Mouse (Mus musculus): ENCODE data around the gene Pacsin1. TPM values are rescaled to one million over a fixed set of nuclear protein-coding genes. Genes with fewer than 3 reads are reported as not detected.
"Not testable (repeated sequence)": the region's sequence is repeated elsewhere in the genome, so short reads cannot be mapped to it uniquely, and the experiment has no call there.

The Pacsin1 gene
- total RNA-seq, 2 experiments from 2014 or later, result 339 to 340 TPM

DNA sequence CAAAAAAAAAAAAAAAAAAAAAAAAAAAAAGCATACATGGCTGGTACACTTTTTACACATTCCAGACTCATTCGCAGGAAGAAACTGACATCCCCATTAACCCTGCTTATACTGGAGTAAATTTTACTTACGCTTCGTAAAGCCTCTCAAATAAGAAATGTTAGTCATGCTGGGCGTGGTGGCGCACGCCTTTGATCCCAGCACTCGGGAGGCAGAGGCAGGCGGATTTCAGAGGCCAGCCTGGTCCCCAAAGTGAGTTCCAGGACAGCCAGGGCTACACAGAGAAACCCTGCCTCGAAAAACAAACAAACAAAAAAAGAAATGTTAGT, 19.8 kb upstream of the Pacsin1 start:
- DNase-seq (ENCODE audit: low spot score in 2 of 2), result not testable (repeated sequence)

DNA sequence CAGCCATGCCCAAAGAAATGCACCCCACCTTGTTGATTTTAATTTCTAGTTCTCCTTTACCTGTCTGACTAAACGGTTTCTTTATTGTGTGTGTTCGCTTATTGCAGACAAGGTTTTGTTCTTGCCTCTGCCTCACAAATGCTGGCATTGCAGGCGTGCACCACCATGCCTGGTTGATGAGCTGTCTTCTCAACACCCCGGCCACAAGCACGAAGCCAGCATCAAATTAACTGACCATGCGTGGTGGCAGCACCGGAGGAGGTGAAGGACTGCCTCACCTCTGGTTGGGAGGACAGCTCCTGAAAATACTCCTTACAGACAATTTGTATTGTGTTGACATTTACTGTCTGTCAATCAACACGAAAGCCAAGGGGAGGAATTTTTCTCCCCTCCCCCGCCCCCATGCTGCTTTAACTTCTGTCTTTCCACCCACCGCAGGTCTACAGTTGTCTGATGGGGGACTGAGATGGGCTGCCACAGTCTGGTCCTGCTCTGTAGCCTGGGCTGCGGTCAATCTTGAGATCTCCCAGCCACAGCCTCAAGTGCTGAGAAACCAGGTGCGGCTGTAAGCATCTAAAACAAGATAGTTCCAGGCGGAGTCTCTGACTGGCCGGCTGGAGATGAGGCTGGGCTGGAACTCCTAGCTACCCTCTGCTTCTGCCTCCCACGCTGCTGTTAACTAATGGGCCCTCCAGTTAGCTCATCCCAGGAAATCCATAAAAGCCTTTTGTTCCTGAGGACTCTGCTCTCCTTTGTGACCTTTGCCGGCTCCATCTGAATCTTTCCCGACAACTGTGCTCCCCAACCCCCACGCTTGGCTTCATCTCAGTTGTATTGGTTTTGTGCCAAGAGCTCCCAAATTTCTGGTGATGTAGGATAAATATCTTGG, 18.9 kb upstream of the Pacsin1 start, which contains the start of gene Rps10:
Gene Rps10 (minus strand): TSS at position 538 of the 889 bp plus-strand sequence.
- no peak for DNase-seq (ENCODE audit: low spot score in 2 of 2)

DNA sequence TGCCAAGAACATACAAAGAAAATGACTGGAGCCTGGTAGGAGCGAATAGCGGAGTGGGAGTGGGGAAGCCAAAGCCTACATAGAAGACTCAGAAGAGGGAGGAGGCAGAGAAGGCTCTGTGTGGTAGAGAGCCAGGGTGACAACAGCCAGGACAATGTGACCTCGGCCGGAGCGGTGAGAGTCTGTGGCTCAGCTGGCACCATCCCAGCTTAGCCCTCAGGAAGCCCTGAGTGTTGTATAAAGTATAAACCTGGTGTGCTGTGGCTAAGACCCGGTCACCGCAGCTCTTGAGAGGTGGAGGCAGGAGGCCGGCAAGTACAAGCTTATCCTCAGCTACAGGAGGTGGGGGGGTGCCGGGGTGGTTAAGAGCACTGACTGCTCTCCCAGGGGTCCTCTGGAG, 18.0 kb upstream of the Pacsin1 start:
- no peak for DNase-seq (ENCODE audit: low spot score in 2 of 2)

DNA sequence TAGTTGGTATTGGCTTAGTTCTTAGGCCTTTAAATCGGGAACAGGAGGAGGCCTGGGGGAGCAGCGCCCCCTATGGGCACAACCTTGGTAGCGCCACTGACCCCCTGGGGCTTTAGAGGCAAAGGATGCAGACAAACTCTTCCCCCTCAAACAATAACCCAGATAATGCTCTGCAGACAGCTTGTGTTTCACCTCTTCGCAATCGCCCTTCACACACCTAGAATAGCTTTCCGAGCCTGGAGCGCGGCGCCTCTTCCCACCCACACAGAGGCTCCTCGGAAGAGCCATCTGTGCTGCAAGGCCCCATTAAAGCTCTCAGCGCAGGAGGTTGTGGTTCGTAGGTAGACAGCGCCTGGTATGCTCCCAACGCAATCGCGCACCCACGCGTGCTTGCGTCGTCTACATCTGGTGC, 16.4 kb upstream of the Pacsin1 start:
- DNase-seq (ENCODE audit: low spot score in 2 of 2), result peak; percentile 69 to 80

DNA sequence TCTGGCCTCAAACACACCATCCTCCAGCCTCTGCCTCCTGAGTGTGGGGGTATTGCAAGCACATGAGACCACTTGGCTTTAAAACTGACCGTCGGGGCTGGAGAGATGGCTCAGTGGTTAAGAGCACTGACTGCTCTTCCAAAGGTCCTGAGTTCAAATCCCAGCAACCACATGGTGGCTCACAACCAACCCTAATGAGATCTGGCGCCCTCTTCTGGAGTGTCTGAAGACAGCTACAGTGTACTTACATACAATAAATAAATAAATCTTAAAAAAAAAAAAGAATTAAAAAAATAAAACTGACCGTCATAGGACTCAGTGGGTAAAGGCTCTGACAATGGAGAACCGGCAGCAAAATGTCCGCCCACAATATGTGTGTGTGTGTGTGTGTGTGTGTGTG, 15.5 kb upstream of the Pacsin1 start:
- DNase-seq (ENCODE audit: low spot score in 2 of 2), result not testable (repeated sequence)

DNA sequence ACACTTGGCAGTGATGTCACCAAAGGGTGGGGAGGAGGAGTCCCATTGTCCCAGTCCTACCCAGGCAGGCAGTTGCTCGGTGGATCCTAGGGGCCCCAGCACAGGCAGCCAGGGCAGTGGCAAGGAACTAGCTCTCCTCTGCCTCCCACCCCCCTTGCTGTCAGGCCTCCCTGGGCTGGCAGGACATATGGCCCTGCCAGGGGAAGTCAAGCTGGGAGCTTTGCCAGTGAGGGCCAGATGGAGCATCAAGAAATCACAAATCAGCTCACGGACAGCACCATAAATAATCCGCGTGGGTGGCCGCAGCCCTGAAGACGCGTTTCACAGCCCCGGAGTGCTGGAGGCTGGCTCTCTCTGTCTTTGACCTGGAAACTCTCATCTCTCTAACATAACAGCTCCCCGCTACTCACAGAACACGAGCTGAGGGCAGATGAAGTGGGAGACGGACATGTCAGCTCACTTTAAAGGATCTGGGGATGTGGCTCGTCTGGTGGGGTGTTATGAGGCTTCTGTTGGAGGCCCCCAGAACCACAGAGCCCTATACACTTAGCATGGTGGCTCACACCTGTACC, 12.7 kb upstream of the Pacsin1 start:
- peak; percentile 69 to 83 for DNase-seq (ENCODE audit: low spot score in 2 of 2)

DNA sequence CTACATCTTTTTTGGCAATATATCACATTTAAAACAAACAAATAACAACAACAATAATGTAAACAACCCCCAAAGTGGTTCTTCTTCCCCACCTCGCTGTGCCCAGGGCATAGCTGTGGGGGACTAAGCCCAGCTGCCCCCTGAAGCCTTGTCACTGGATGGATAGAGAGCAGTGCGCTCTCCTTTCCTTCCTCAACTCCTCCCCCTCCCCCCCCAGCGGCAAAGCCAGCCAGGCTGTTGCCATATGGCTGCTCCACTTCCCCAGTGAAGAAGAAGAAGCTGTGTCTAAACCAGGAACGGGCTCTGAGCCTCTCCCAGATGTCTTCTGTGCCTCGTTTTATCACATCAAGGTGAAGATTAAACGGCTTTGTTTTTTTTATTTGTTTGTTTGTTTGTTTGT, 12.2 kb upstream of the Pacsin1 start:
- no peak for DNase-seq (ENCODE audit: low spot score in 2 of 2)

DNA sequence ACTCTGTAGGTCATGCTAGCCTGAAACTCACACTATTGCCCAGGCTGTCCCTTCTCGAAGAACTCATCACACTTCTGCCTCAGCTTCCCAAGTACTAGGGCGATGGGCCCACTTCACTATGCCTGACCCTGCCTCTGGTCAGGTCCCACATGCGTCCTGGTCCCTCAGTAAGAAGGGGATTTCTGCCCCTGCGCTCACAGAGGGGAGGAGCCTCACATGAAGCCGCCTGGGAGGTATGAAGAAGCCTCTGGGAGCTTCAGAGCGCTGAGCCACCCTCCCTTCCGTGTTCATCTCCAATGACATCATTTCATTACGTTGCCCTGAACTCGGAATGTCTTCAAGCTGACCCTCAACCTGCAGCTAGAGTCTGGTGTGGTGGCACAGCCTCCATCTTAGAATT, 11.6 kb upstream of the Pacsin1 start:
- DNase-seq (ENCODE audit: low spot score in 2 of 2), result no peak

DNA sequence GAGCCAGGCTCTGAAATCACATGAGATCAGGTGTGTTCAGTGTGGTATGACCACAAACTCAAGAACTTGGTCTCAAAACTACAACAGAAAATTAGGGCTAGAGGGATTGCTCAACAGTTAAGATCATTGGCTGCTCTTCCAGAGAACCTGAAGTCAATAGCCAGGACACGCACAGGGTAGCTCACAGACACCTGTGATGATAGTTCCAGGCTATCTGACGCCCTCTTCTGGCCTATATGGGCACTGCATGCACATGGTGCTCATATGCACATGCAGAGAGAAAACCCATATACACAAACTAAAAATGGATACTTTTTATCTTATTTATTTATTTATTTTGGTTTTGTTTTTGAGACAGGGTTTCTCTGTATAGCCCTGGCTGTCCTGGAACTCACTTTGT, 10.7 kb upstream of the Pacsin1 start:
- no peak for DNase-seq (ENCODE audit: low spot score in 2 of 2)

DNA sequence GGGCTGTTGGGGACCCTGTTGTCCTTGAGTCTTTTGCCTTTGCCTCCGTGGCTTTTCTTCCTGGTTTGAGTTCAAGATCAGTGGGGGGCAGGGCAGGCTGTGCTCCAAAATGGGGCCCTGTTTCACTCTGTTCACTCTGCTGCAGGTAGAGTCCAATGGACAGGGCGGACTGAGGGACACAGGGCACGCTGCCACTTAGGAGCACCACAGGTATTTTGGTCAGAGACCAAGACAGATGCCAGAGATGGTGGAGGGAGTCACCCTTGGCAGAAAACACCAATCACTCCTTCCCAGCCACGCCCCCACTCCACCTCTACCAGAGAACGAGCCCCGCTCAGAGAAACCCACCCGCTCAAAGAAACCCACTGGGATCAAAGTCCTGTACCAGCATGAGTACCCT, 9.5 kb upstream of the Pacsin1 start:
- DNase-seq (ENCODE audit: low spot score in 2 of 2), result no peak

DNA sequence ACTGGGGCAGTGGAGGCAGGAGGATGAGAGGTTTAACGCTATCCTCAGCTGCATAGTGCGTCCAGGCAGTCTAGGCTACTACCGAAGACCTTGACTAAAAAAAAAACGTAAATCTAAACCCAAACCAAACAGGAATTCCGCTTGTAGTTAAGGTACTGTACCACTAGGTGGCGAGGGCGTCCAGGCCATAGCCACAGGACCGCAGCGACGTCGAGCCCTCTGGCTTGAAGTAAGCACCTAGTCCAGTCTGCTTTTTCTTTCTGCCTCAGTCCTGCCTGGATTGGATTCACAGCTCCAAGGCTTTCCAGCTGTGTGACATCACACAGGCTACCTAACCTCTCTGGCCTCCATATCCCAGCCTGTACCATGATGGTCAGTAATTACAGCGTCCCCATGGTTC, 5.1 kb upstream of the Pacsin1 start:
- peak in 1 of 2 experiments; percentile 79 for DNase-seq (ENCODE audit: low spot score in 2 of 2)

DNA sequence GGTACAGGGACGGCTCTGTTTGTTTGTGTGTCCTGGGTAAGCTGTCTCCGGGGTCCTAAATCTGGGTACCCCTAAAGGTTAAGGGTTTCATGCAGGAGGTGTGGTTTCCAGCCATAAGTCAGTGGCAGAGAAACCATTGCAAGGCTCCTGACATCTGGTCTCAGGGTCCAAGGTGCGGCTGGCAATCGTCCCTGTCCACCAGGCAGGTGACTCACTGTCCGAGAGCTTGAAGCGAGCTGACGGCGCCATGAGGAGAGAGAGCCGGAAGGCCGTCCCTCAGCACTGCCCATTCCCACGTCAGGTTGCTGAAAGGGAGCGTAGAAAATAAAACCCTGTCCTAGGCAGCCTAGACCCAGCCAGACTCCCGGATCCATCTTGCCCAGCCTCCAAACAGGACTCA, 4.7 kb upstream of the Pacsin1 start:
- DNase-seq (ENCODE audit: low spot score in 2 of 2), result no peak

DNA sequence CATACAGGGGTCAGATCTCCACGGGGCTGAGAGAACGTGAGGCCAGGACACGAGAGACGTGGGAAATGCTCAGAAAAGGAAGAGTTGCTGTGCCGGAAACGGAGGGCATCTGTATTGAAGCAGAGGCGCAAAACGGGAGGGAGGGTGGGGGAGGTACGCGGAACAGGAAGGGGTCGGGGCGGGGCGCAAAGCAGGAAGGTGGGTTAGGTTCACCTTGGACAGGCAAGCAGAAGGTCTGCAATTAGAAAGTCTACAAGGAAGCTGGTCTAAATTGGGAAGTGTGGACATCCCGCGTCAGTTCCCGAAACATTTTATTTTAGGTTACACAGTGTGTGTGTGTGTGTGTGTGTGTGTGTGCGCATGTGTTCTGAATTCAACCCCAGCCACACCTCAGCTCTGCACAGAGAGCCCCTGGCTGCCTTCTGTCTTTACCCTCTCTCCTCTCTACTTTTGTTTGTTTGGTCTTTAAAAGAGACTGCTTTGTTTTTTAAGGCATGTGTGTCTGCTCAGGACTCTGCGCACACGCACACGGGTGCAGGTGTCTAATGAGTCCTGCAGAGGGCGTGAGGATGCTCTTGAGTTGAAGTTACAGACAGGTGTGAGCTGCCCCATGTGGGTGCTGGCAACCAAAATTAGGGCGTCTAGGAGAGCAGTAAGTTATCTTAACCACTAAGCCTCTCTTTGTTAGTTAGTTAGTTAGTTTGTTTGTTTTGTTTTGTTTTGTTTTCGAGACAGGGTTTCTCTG, 3.1 kb upstream of the Pacsin1 start:
- DNase-seq (ENCODE audit: low spot score in 2 of 2), result no peak

DNA sequence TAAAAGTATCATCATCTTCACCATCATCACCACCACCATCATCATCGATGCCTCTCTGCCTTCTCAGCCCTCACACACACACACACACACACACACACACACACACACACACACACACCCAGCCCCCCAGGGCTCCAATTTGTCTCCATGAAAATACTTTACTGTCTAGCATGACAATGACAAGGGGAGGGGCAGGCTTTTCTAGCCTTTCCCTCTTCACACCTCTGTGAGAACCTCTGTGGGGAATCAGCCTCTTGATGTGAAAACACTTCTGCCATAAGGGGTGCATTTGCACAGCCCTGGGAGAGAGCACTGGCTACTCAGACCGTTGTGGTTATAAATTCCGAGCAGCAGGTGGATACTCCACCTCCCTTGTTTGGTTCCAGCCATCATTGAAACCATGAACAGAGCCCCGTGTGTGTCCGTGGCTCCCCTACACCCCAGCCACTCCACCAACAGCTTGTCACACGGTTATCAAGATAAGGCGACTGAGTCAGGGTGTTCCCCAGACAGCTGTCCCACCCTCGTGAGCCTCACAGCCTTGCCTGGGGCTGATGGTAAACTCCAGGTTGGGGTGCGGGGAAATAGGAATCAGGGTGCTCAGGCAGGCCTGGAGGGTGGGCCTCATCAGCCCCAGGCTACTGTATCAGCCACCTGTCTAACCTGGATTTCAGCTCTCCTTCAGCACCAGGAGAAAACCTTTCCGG, 1.9 kb upstream of the Pacsin1 start:
- DNase-seq (ENCODE audit: low spot score in 2 of 2), result no peak

DNA sequence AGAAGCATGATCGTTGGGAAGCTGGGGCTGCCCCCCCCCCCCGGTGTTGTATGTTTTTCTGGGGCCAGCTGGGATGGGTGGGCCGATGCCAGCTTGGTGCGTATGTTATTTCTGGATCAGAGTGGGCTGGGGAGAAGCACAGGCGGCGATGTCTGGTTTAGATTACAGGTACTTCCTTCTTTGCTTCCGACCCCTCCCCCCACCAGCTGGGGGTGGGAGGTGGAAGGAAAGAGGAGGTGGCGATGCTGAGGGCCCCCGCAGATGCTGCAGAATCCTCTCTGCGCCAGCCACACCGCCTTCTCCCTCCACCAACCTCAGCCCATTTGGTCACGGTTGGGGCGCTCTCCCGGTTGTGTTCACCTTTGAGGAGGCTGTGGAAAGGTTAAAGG, 696 bp downstream of the Pacsin1 start:
- peak; percentile 77 to 84 for DNase-seq (ENCODE audit: low spot score in 2 of 2)

DNA sequence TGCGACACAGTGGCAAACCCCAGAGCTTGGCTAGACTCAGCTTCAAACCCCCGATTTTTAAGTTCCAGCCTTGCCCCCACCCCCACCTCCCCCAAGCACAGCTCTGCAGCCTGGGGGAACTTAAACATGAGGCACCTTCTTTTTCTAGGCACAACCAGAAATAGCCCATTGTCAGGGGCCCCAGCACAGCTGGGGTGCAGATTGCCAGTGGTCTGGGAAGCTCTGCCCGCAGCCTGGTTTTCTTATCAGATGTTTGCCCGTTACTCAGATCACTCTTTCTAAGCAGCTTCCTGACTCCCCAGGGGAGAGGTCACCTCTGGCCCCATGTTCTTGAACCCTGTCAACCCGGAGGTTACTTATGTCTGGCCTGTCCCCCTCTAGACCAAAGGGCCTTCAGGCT, 1.1 kb downstream of the Pacsin1 start:
- DNase-seq (ENCODE audit: low spot score in 2 of 2), result no peak

DNA sequence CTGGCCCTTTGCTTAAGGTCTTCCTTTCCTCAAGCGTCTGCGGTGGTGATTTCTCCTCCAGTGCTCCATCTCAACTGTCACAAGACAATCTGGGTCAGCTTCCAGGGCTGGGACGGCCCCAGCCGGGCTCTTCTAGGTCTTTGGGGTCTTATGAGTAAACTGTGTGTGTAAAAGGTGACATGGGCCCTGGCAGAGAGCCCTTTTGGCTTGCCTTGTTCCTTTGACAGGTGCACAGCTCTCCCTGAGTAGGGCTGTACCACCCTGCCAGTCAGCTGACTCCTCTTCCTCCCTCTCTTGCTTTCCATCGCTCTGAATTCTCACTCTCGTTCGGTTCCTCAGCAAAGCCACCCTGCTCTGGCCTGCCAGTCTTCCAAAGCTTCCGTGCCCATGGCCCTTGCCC, 1.8 kb downstream of the Pacsin1 start:
- DNase-seq (ENCODE audit: low spot score in 2 of 2), result peak in 1 of 2 experiments; percentile 49

DNA sequence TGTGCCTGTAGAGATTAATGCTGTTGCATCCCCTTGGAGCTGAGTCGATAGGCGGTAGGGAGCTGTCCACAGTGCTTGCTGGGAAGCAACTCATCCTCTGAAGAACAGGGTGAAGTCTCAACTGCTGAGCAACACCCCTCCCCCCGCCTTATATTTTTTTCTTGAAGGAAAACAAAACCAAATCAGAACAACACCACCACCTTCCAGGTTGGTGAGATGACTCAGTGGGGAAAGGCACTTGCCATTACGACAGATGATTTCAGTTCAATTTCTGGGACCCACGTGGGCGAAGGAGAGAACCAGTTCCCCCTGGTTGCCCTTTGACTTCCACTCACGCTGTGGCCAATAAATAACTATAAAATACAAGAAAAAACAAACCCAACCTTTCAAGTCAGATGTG, 3.5 kb downstream of the Pacsin1 start:
- no peak for DNase-seq (ENCODE audit: low spot score in 2 of 2)

DNA sequence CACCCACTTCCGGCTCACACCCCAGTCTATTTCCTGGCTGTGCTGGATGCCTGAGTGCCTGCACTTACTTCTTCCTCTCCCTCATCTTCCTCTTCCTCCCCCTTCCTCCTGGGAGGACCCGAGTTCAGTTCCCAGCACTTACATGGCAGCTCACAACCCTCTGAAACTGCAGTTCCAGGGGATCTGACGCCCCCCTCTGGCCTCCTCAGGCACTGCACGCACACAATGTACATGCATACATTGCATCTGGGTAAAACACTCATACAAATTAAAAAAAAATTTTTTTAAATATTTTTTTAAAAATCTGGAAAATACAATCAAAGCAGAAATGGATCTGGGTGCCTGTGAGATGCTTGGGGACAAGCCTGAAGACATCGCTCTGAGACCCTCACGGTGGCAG, 16.4 kb downstream of the Pacsin1 start:
- DNase-seq (ENCODE audit: low spot score in 2 of 2), result no peak

DNA sequence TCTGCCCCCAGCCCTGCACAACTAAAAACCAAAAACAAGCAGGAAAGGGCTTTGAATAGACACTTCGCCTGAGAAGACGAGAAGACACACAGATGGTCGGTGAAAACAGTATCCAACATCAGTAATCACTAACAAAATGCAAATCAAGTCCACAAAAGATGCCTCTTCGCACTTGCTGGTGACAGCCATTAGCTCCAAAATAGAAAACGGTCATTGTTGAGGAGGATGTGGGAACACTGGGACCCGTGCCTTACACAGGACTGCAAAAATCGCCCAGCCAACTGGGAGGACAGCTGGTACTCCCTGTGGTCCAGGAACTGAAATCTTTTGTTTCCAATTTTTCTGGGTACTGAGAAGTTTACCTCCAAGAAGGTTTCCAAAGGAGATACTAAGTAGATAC, 18.6 kb downstream of the Pacsin1 start:
- DNase-seq (ENCODE audit: low spot score in 2 of 2), result peak in 1 of 2 experiments; percentile 61

DNA sequence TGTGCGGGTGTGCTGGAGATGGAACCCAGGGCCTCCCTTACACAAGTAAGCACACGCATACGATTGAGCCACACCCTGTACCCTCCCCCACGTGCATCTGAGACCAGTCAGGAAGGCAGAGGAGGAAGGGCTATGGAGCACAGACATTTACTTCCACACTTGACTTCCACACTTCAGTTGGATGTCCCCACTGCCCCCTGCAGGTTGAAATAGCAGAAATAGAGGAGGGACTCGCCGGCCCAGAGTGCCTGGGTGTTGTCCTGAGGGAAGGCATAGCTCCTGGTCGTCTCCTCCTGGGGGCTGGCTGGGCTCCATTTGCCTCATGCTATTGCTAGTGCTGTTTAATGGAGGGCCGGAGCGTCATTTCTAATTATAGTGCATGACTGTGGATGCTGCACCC, 20.1 kb downstream of the Pacsin1 start:
- DNase-seq (ENCODE audit: low spot score in 2 of 2), result no peak

DNA sequence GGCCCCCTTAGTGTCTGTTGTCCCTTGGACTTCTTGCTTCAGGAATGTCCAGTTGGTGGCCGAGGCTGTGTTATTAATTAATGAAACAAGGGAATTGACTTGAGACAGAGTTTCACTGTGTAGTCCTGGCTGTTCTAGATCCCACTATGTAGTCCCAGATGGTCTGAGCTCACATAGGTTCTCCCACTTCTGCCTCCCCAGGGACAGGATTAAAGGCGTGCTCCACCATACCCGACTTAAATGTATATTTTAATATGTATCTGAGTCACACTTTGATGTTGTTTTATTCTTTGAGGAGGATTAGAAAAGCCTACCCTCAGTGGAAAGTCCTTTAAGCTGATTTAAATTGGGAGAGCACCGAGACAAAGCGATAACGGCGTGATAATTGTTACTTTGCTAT, 21.0 kb downstream of the Pacsin1 start:
- no peak for DNase-seq (ENCODE audit: low spot score in 2 of 2)
